Mouse (Mus musculus): ENCODE measurements around the gene Ifnl3.
"Not testable (repeated sequence)": the region's sequence is repeated elsewhere in the genome, so short reads cannot be mapped to it uniquely, and the experiment has no call there.

DNA sequence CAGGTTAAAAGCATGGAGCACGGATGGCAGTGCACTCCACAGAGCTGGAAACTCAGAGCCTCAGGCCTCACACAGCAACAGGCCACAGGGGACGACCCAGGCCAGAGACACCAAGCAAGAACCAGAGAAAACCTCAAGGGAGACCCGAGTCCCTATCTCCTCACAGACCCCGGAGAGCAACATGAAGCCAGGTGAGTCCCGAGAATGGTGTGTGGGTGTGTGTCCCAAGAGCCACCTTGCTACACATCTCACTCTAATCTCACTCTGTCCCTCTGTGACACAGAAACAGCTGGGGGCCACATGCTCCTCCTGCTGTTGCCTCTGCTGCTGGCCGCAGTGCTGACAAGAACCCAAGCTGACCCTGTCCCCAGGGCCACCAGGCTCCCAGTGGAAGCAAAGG, at the start of gene Ifnl3:
- TF ChIP-seq CTCF (IDR thresholded peaks at IDR 0.05; ENCODE audit: low read depth, low read length); POLR2A (IDR thresholded peaks at IDR 0.05; ENCODE audit: borderline replicate concordance, low read depth, low read length): not testable (repeated sequence)

Measured in bone marrow macrophage, adult 2 months (primary cell).